Mouse (Mus musculus) MEL (cell line): ENCODE data around the gene Edar.

ENCODE experiments used
- CTCF ChIP-seq, 3 experiments: IDR thresholded peaks in 2 of 3; conservative IDR thresholded peaks in 1 of 3; 2 replicates each; pipeline ENCODE4 v1.5.1; 2011 to 2012; ENCODE audit warnings: low read length in 3 of 3, low read depth in 2 of 3, mild to moderate bottlenecking in 2 of 3, improper control_type of control experiment in 1 of 3, inconsistent platforms in 1 of 3, mixed read lengths in 1 of 3, moderate library complexity in 1 of 3; ENCODE audit not compliant: control insufficient read depth in 1 of 3, insufficient read depth in 1 of 3, poor library complexity in 1 of 3, severe bottlenecking in 1 of 3
- NELFE ChIP-seq: IDR thresholded peaks from 2 replicates; pipeline ENCODE4 v1.6.1; 2011; ENCODE audit warnings: low read depth, low read length, improper control_type of control experiment

- TF ChIP-seq NELFE (no peak), CTCF (IDR thresholded peaks at IDR 0.05 in 2 of 3, conservative IDR thresholded peaks at IDR 0.05 in 1 of 3; ENCODE audit: control insufficient read depth in 1 of 3, insufficient read depth in 1 of 3, low read depth in 2 of 3, low read length in 3 of 3, poor library complexity in 1 of 3, severe bottlenecking in 1 of 3) (no peak)
These were observed 25.1 kb upstream of the Edar start for GRCm38 (mm10) chr10:58700578-58700977.
